Mouse (Mus musculus) small intestine, adult 2 months (tissue): ENCODE measurements around the gene Tmem50b. TPM values are rescaled to one million over a fixed set of nuclear protein-coding genes. Genes with fewer than 3 reads are reported as not detected.

Source experiments
- H3K27ac ChIP-seq: fragments of 200-500 bp; 2 replicates; pipeline ENCODE4 v1.5.1; 2012; ENCODE audit warnings: low read depth, low read length, control low read depth, inconsistent platforms; ENCODE audit not compliant: insufficient read depth
- H3K27me3 ChIP-seq: fragments of 200-500 bp; 2 replicates; pipeline ENCODE4 v1.6.1; 2012; ENCODE audit warnings: mild to moderate bottlenecking, moderate library complexity, low read length, inconsistent platforms; ENCODE audit not compliant: control insufficient read depth, insufficient read depth
- H3K36me3 ChIP-seq: fragments of 200-500 bp; 2 replicates; pipeline ENCODE4 v1.6.1; 2012; ENCODE audit warnings: mild to moderate bottlenecking, low read length, control low read depth, inconsistent platforms; ENCODE audit not compliant: control insufficient read depth, insufficient read depth
- H3K4me1 ChIP-seq: fragments of 200-500 bp; 2 replicates; pipeline ENCODE4 v1.6.1; 2012; ENCODE audit warnings: low read length, inconsistent platforms, mixed read lengths; ENCODE audit not compliant: control insufficient read depth, insufficient read depth, insufficient read length
- H3K4me3 ChIP-seq: fragments of 200-500 bp; 2 replicates; pipeline ENCODE4 v1.5.1; 2012; ENCODE audit warnings: low read depth, mild to moderate bottlenecking, control low read depth, inconsistent platforms, low read length, moderate library complexity
- CTCF ChIP-seq: fragments of 200-500 bp; IDR thresholded peaks from 2 replicates; pipeline ENCODE4 v1.5.1; 2012; ENCODE audit warnings: low read depth, mild to moderate bottlenecking, control low read depth, inconsistent platforms, low read length, moderate library complexity, mixed read lengths; ENCODE audit not compliant: insufficient replicate concordance, insufficient read length; ENCODE audit errors: extremely low read depth
- POLR2A ChIP-seq: fragments of 200-500 bp; IDR thresholded peaks from 2 replicates; pipeline ENCODE4 v1.6.1; 2012; ENCODE audit warnings: low read depth, mild to moderate bottlenecking, control low read depth, inconsistent platforms, low read length, moderate library complexity
- WGBS: fragments of 180-500 bp; shearing (Covaris S2); methylation state at CpG from one replicate; pipeline ENCODE4 v1.1.7; 2018; 5-methylcytosine and 5-hydroxymethylcytosine counted together
- polyA plus RNA-seq: library from polyadenylated mRNA; depleted of rRNA; stranded (reverse); fragments of >200 nt; gene quantifications from 2 replicates; pipeline ENCODE4 v1.2.3, GENCODE M21; 2012

Tmem50b gene
- polyA plus RNA-seq, 1 experiment, result 20.0 TPM

- H3K27ac ChIP-seq, result peak overlapping the region; percentile 47
- peaks cover 9% of the 10 kb centered on the region for H3K4me1 ChIP-seq
- H3K4me3 ChIP-seq, result peak overlapping the region; percentile 75
- H3K36me3 ChIP-seq, result peaks cover 3% of the 10 kb centered on the region; the same call in 1 of the 2 replicates
- TF ChIP-seq POLR2A (no peak), CTCF (no peak)
- H3K27me3 ChIP-seq, result no peaks in the 10 kb centered on the region
- WGBS, result 4% methylated on average over 9 of the region's 9 CpGs
Measured at GRCm38 (mm10) chr16:91596397-91596778, 1.2 kb downstream of the Tmem50b start.

DNA sequence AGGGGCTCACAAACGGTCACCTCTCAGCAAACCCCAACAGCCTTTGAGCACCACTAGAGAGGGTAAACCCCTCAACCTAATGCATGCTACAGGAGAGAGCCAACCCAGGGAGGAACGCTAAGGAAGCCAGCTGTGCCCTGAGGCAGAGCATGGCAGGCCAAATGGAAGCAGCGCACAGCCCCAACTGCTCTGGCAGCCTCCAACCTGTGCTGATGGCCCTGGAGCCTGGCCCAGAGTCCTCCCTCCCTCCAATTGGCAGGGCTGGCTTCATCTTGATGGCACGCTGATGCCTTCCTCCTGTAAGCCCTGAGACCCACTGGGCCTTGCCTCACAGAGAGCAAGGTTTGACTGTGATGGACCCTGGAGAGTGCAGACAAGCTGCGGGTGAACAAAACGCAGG is 2.5 kb downstream of the Tmem50b start:
- Histone ChIP-seq H3K27me3 (no peaks in the 10 kb centered on the region), H3K27ac (no peak overlapping the region), H3K4me1 (peaks cover 11% of the 10 kb centered on the region), H3K4me3 (no peak overlapping the region), H3K36me3 (peaks cover 3% of the 10 kb centered on the region; the same call in 1 of the 2 replicates)
- 89% methylated on average over 6 of the region's 6 CpGs for WGBS
- no peak for TF ChIP-seq POLR2A
- TF ChIP-seq CTCF, result no peak

- Histone ChIP-seq H3K4me1 (peaks cover 11% of the 10 kb centered on the region), H3K36me3 (peaks cover 3% of the 10 kb centered on the region; the same call in 1 of the 2 replicates), H3K27ac (no peak overlapping the region), H3K27me3 (no peaks in the 10 kb centered on the region), H3K4me3 (no peak overlapping the region)
- TF ChIP-seq CTCF (no peak), POLR2A (no peak)
- 69% methylated on average over 3 of the region's 3 CpGs for WGBS
Measured at GRCm38 (mm10) chr16:91593262-91593661, 4.3 kb downstream of the Tmem50b start.

DNA sequence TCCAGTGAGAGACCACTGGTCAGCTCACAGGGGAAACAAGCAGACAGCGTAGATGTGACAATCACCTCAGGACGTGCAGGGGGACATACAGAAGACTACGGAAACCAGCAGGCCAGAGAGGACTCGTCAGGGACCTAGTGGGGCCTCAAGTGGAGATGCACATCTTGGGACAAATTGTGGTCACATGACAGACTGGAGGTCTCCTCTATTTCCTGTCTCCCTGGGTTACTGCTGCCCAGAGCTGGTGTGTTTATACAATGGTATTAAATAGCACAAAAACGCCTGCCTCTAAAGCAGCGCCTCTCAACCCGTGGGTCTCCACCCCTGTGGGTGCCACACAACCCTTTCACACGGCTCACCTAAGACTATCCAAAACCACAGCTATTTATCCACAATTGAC is 5.4 kb downstream of the Tmem50b start:
- Histone ChIP-seq H3K4me1 (peaks cover 15% of the 10 kb centered on the region), H3K27ac (no peak overlapping the region)
- 79% methylated on average over 8 of the region's 8 CpGs for WGBS

GRCm38 (mm10) chr16:91588703-91589102 is 8.9 kb downstream of the Tmem50b start:
- 91% methylated on average over 3 of the region's 3 CpGs for WGBS

More for the DNA sequence above, 5.4 kb downstream of the Tmem50b start:
- TF ChIP-seq CTCF (no peak), POLR2A (no peak)
- Histone ChIP-seq H3K4me3 (no peak overlapping the region), H3K27me3 (no peaks in the 10 kb centered on the region), H3K36me3 (peaks cover 3% of the 10 kb centered on the region; the same call in 1 of the 2 replicates)

DNA sequence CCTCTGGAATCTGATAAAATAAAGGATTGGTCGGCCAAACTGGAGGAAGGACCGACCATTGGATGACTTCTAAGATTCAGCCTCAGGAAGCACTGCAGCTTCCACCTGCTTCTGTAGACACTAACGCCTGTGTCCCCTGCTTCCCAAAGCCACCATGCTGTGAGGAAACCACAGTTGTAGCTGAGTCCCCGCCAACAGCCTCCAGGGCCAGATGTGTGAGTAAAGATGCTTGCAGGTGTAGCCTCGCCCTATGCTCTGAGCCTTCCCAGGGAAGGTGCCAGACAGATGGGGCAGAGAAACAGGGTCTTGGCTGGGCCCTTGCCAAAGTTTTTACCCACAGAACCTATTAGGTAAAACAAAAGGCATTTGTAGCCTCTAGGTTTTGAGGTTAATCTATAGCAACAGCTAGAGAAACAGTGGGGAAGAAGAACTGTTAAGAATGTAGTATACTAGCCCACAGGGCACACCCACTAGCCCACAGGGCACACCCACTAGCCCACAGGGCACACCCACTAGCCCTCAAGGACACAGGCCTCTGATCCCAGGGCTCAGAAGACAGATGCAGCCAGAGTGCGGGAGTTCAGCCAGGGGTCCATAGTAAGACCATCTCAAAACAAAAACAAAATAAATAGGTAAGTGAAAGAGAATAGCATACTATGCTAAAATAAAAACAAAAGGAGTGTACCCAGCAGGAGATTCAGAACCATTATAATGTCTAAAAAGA is 9.7 kb downstream of the Tmem50b start:
- Histone ChIP-seq H3K4me3 (no peak overlapping the region), H3K36me3 (peaks cover 28% of the 10 kb centered on the region), H3K4me1 (peaks cover 6% of the 10 kb centered on the region; the same call in 1 of the 2 replicates), H3K27me3 (no peaks in the 10 kb centered on the region), H3K27ac (no peak overlapping the region)
- TF ChIP-seq POLR2A (no peak), CTCF (no peak)
- WGBS, result 51% methylated on average over 6 of the region's 6 CpGs

More at GRCm38 (mm10) chr16:91588703-91589102, 8.9 kb downstream of the Tmem50b start:
- Histone ChIP-seq H3K4me3 (no peak overlapping the region), H3K4me1 (peaks cover 6% of the 10 kb centered on the region; the same call in 1 of the 2 replicates), H3K36me3 (peaks cover 26% of the 10 kb centered on the region), H3K27me3 (no peaks in the 10 kb centered on the region), H3K27ac (no peak overlapping the region)
- TF ChIP-seq POLR2A (no peak), CTCF (no peak)

DNA sequence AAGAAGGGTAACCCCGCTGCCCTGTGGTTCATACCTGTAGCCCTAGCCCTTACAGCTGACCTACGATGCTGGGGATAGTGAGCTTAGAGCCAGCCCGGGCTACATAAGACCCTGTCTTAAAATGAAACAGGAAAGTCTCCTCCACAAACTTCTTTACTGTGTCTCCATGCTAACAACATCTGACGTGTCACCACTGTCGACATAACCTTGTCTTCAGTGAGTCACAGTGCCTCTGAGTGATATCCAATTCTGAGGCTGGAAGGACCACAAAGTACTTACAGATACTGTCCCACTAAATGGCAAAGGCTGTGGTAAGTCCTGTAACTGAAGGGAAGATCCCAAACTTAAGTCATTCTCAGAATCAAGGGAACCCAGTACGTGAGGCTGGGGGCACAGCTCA is 11.4 kb downstream of the Tmem50b start:
- Histone ChIP-seq H3K4me1 (peaks cover 4% of the 10 kb centered on the region; the same call in 1 of the 2 replicates), H3K4me3 (no peak overlapping the region), H3K27ac (no peak overlapping the region), H3K36me3 (peaks cover 32% of the 10 kb centered on the region), H3K27me3 (no peaks in the 10 kb centered on the region)
- WGBS, result 92% methylated on average over 6 of the region's 6 CpGs
- TF ChIP-seq POLR2A, result no peak
